Mouse (Mus musculus) heart, embryonic 12.5 days (tissue): ENCODE measurements around the gene Trank1. TPM values are rescaled to one million over a fixed set of nuclear protein-coding genes. Genes with fewer than 3 reads are reported as not detected.

ENCODE experiments used
- ATAC-seq: fragments of 200-750 bp; cut with Nextera tagmentation; 2 replicates; pipeline ENCODE4 v1.8.0; 2017; ENCODE audit warnings: moderate TSS enrichment, moderate library complexity; ENCODE audit not compliant: insufficient number of reproducible peaks, low FRiP score
- H3K27ac ChIP-seq: fragments of 300-500 bp; sonication (generic); 2 replicates; pipeline ENCODE4 v1.5.1; 2016; ENCODE audit warnings: mild to moderate bottlenecking, moderate library complexity; ENCODE audit not compliant: poor library complexity, severe bottlenecking
- H3K27me3 ChIP-seq: fragments of 300-500 bp; sonication (generic); replicated peaks from 2 replicates; pipeline ENCODE4 v1.6.1; 2016; ENCODE audit warnings: mild to moderate bottlenecking, moderate library complexity
- H3K36me3 ChIP-seq: fragments of 300-500 bp; sonication (generic); 2 replicates; pipeline ENCODE4 v1.6.1; 2016; ENCODE audit warnings: mild to moderate bottlenecking, moderate library complexity
- H3K4me1 ChIP-seq: fragments of 300-500 bp; sonication (generic); replicated peaks from 2 replicates; pipeline ENCODE4 v1.6.1; 2016; ENCODE audit warnings: mild to moderate bottlenecking
- H3K4me2 ChIP-seq: fragments of 300-500 bp; sonication (generic); 2 replicates; pipeline ENCODE4 v1.6.1; 2016; ENCODE audit warnings: mild to moderate bottlenecking, moderate library complexity
- H3K4me3 ChIP-seq: fragments of 300-500 bp; sonication (generic); 2 replicates; pipeline ENCODE4 v1.5.1; 2016; ENCODE audit warnings: mild to moderate bottlenecking
- H3K9ac ChIP-seq: fragments of 300-500 bp; sonication (generic); 2 replicates; pipeline ENCODE4 v1.6.1; 2016; ENCODE audit warnings: mild to moderate bottlenecking, moderate library complexity
- H3K9me3 ChIP-seq: fragments of 300-500 bp; sonication (generic); replicated peaks from 2 replicates; pipeline ENCODE4 v1.6.1; 2016; ENCODE audit warnings: mild to moderate bottlenecking, moderate library complexity
- WGBS: fragments of 180-500 bp; shearing (Covaris S2); methylation state at CpG from one replicate; pipeline ENCODE4 v1.1.7; 2016; 5-methylcytosine and 5-hydroxymethylcytosine counted together
- polyA plus RNA-seq: library from polyadenylated mRNA; unstranded; fragments of >200 nt; fragmentation: Nextera tagmentation; extraction: Ambion mirVana; gene quantifications from 2 replicates; pipeline ENCODE4 v1.2.1, GENCODE M21; 2016

Trank1 gene
- polyA plus RNA-seq, 1 experiment from 2014 or later: 0.03 TPM

GRCm38 (mm10) chr9:111395265-111395664 is 83.7 kb downstream of the Trank1 start:
- Histone ChIP-seq H3K27ac (no peak overlapping the region), H3K4me3 (no peak overlapping the region), H3K4me2 (no peak overlapping the region), H3K4me1 (no peaks in the 10 kb centered on the region), H3K9ac (no peak overlapping the region), H3K36me3 (no peaks in the 10 kb centered on the region), H3K27me3 (0 out of 2 replicates have a peak, but pooled peaks cover 4% of the 10 kb centered on the region), H3K9me3 (no peaks in the 10 kb centered on the region)
- no peak for ATAC-seq
- 68% methylated on average over 5 of the region's 5 CpGs for WGBS

DNA sequence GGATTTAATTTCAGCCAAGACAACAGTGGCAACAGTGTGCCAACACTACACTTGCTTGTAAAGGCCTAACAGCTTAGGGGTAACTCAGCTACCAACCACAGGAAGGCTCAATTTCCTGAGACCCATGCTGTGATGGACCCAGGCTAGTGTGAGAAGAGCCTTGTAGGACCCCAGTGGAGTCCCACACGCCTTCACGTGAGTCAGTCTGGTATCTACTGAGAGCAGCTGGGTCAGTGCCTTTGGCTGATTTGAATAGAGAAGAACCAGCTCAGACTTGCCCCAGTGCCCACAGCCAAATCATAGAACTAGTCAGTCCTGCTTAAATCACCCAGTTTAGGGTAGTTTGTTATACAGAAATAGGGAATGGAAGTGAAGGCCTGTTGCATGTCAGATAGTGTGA is 86.5 kb downstream of the Trank1 start:
- no peak overlapping the region for H3K4me2 ChIP-seq

GRCm38 (mm10) chr9:111400089-111400488 is 88.5 kb downstream of the Trank1 start:
- Histone ChIP-seq H3K9ac (no peak overlapping the region), H3K9me3 (no peaks in the 10 kb centered on the region), H3K4me3 (no peak overlapping the region), H3K4me1 (peaks cover 5% of the 10 kb centered on the region; the same call in 1 of the 2 replicates), H3K4me2 (no peak overlapping the region), H3K27me3 (no peaks in the 10 kb centered on the region), H3K36me3 (no peaks in the 10 kb centered on the region), H3K27ac (no peak overlapping the region)
- ATAC-seq: no peak
- 80% methylated on average over 4 of the region's 4 CpGs for WGBS

More for the DNA sequence above, 86.5 kb downstream of the Trank1 start:
- Histone ChIP-seq H3K36me3 (no peaks in the 10 kb centered on the region), H3K27me3 (no peaks in the 10 kb centered on the region), H3K9ac (no peak overlapping the region), H3K4me1 (no peaks in the 10 kb centered on the region), H3K4me3 (no peak overlapping the region), H3K27ac (no peak overlapping the region), H3K9me3 (no peaks in the 10 kb centered on the region)
- ATAC-seq: no peak
- WGBS: 69% methylated on average over 2 of the region's 2 CpGs

- WGBS: 87% methylated on average over 4 of the region's 4 CpGs
- Histone ChIP-seq H3K27me3 (no peaks in the 10 kb centered on the region), H3K9me3 (no peaks in the 10 kb centered on the region), H3K4me2 (no peak overlapping the region), H3K9ac (no peak overlapping the region), H3K27ac (no peak overlapping the region), H3K36me3 (no peaks in the 10 kb centered on the region), H3K4me3 (no peak overlapping the region), H3K4me1 (peaks cover 5% of the 10 kb centered on the region; the same call in 1 of the 2 replicates)
- ATAC-seq: no peak
These were observed 91.6 kb downstream of the Trank1 start for GRCm38 (mm10) chr9:111403159-111403558.

DNA sequence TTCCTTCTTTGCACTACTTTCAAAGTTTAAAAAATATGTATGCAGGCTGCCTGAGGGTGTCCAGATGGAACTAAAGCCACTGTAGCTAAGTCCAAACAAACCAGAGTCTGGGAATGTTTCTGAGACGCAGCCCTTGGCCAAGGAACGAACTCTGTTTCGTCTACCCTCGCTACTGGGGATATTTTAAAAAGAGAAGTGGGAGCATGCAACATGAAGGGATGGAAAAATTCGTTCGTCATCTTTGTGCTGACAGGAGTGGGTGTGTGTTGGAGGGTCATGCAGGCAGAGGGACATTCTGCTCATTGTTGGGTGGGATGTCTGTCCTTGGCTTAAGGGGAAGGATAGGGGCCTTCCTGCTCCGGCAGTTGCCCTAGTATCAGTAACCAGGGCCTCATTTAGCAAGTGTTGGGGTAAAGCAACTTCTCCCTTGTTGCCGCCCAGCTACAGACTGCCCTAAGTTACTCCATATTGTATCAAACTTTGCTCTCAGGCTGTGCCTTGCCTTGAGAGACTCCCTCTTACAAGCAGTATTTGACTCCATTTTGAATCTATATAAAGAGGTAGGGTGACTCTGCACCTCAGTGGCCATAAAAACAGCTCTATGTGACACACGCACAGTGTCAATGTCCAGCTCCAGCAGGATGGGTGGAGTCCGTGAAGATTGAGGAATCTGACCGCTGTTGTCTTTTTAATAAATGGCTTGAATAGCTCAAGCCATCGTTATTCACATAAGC is 93.0 kb downstream of the Trank1 start:
- H3K4me3 ChIP-seq: no peak overlapping the region
- H3K27me3 ChIP-seq: no peaks in the 10 kb centered on the region
- H3K4me2 ChIP-seq: no peak overlapping the region
- H3K9ac ChIP-seq: no peak overlapping the region
- no peaks in the 10 kb centered on the region for H3K36me3 ChIP-seq
- WGBS: 73% methylated on average over 12 of the region's 12 CpGs
- no peak for ATAC-seq
- no peak overlapping the region for H3K27ac ChIP-seq
- no peaks in the 10 kb centered on the region for H3K9me3 ChIP-seq
- peaks cover 5% of the 10 kb centered on the region; the same call in 1 of the 2 replicates for H3K4me1 ChIP-seq

DNA sequence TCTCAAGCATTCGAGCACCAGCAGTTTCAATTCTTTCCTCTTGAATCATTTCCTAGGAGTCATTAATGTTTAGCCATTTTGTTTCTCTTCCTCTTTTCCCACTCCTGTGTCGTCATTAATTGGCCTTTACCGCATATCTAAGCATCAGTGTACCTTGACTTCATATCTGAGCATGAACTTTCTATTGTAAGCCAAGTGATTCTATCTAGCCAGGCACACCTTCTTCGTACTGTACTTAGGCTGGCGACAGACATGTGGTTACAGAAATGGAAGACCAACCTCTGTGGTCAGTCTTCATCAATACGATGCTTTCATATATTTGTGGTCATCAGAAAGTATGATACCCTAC is 93.5 kb downstream of the Trank1 start:
- Histone ChIP-seq H3K36me3 (no peaks in the 10 kb centered on the region), H3K9me3 (no peaks in the 10 kb centered on the region), H3K27me3 (no peaks in the 10 kb centered on the region), H3K9ac (no peak overlapping the region), H3K4me3 (no peak overlapping the region), H3K4me2 (no peak overlapping the region), H3K27ac (no peak overlapping the region), H3K4me1 (peaks cover 5% of the 10 kb centered on the region; the same call in 1 of the 2 replicates)
- no peak for ATAC-seq
- 86% methylated on average over 6 of the region's 6 CpGs for WGBS

GRCm38 (mm10) chr9:111408012-111408411 is 96.5 kb downstream of the Trank1 start:
- Histone ChIP-seq H3K4me2 (no peak overlapping the region), H3K27ac (no peak overlapping the region), H3K9ac (no peak overlapping the region), H3K36me3 (no peaks in the 10 kb centered on the region), H3K9me3 (no peaks in the 10 kb centered on the region), H3K4me3 (no peak overlapping the region), H3K27me3 (no peaks in the 10 kb centered on the region), H3K4me1 (peaks cover 5% of the 10 kb centered on the region; the same call in 1 of the 2 replicates)
- ATAC-seq: no peak
- WGBS: 59% methylated on average over 6 of the region's 6 CpGs

- no peak for ATAC-seq
- H3K9me3 ChIP-seq: no peaks in the 10 kb centered on the region
- no peak overlapping the region for H3K4me2 ChIP-seq
- peaks cover 5% of the 10 kb centered on the region; the same call in 1 of the 2 replicates for H3K4me1 ChIP-seq
- WGBS: 62% methylated on average over 10 of the region's 10 CpGs
- no peaks in the 10 kb centered on the region for H3K27me3 ChIP-seq
- H3K9ac ChIP-seq: no peak overlapping the region
- H3K36me3 ChIP-seq: no peaks in the 10 kb centered on the region
- no peak overlapping the region for H3K4me3 ChIP-seq
- no peak overlapping the region for H3K27ac ChIP-seq
These were observed 96.9 kb downstream of the Trank1 start for GRCm38 (mm10) chr9:111408427-111408826.

DNA sequence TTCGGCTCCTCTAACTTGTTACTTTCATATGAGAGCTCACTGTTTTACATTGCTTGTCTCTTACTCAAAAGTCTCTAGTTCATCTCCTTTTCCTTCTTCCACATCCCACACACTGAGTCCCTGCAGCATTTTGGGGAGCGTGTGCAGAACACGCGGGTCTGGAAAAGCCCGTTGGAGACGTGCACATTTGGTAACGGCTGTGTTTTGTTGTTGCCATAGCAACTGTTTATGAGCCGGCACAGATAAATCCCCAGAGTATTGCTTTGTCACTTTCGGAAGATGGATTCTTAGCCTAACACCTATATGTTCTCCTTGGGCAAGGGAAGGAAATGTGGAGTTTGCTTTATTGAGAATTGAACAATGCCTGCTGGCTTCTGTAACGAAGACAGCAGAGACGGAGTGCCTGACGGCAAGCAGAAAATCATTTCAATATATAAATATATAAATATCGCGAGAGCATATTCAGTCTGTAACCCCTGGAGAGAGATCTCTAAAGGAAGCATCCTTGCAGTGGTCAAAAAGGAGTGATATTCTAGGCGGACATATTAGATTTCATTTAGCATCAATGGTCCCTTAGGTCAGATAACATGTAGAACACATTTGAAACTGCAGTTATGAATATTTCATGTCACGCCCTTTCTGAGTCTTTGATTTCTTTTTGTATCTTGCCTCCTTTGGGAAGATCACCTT is 101.1 kb downstream of the Trank1 start:
- Histone ChIP-seq H3K9ac (no peak overlapping the region), H3K9me3 (no peaks in the 10 kb centered on the region), H3K36me3 (no peaks in the 10 kb centered on the region), H3K27ac (no peak overlapping the region), H3K4me1 (no peaks in the 10 kb centered on the region), H3K4me2 (no peak overlapping the region), H3K27me3 (no peaks in the 10 kb centered on the region), H3K4me3 (no peak overlapping the region)
- WGBS: 81% methylated on average over 16 of the region's 16 CpGs
- ATAC-seq: no peak

DNA sequence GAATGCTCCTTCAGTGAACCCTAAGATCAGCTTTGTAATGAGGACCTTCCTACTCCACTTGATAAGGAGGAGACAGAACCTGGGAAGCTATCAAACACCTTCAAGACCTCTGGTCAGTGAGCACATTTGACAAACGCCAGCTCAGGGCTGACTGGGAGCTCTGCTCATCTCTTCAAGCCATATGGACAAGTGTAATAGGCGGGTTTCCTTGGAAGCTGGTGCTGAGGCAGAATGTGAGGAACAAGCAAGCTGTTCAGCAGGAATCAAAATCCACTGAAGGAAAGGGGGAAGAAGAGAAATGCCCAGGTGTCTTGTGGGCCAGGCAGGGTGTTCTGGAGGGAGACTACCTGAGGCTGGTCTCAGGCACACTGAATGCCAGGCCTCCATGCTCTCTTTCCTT is 110.3 kb downstream of the Trank1 start:
- WGBS: 68% methylated on average over 2 of the region's 2 CpGs
- no peak overlapping the region for H3K4me2 ChIP-seq
- H3K36me3 ChIP-seq: no peaks in the 10 kb centered on the region
- no peaks in the 10 kb centered on the region for H3K27me3 ChIP-seq
- H3K4me1 ChIP-seq: no peaks in the 10 kb centered on the region; the same call in 1 of the 2 replicates
- peaks cover 8% of the 10 kb centered on the region; the same call in 1 of the 2 replicates for H3K9me3 ChIP-seq
- H3K9ac ChIP-seq: no peak overlapping the region
- H3K27ac ChIP-seq: no peak overlapping the region
- ATAC-seq: no peak
- H3K4me3 ChIP-seq: no peak overlapping the region

DNA sequence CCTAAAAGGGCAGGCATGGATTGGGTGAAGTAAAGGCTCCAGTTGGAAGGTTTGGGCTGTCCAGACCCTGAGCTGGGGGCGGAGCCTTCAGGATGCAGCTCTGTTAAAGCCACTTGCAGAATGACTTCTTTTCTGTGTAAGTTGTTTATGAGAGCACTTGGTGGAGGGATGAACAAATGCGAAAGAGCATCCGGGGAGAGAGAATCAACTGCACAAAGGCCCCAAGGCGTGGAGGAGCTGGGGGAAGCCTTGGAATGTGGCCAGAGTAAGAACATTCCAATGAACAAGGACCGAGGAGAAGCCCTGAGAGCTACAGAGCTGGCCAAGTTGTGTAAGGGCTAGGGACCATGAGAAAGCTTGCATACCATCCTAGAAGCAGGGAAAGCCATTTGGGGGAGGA is 111.0 kb downstream of the Trank1 start:
- Histone ChIP-seq H3K9me3 (peaks cover 8% of the 10 kb centered on the region; the same call in 1 of the 2 replicates), H3K9ac (no peak overlapping the region), H3K4me3 (no peak overlapping the region), H3K27ac (no peak overlapping the region), H3K4me2 (no peak overlapping the region), H3K36me3 (no peaks in the 10 kb centered on the region), H3K27me3 (no peaks in the 10 kb centered on the region), H3K4me1 (no peaks in the 10 kb centered on the region; the same call in 1 of the 2 replicates)
- ATAC-seq: no peak
- 63% methylated on average over 5 of the region's 5 CpGs for WGBS
